Mouse (Mus musculus) thymus, postnatal 4 days (tissue): Measurements from ENCODE around the gene Stk24.

Experiments
- DNase-seq: peaks from one replicate; pipeline ENCODE4 v3.0.0; 2021

Stk24 gene

GRCm38 (mm10) chr14:121259332-121259731 is 120.5 kb downstream of the Stk24 start:
- no peak for DNase-seq

GRCm38 (mm10) chr14:121256896-121257295 is 122.9 kb downstream of the Stk24 start:
- DNase-seq = no peak

- no peak for DNase-seq
These were observed 124.3 kb downstream of the Stk24 start for GRCm38 (mm10) chr14:121255469-121255868.

GRCm38 (mm10) chr14:121254869-121255268 is 124.9 kb downstream of the Stk24 start:
- DNase-seq = no peak

- no peak for DNase-seq
These were observed 127.3 kb downstream of the Stk24 start for GRCm38 (mm10) chr14:121252542-121252941.

- DNase-seq = no peak
These were observed 128.1 kb downstream of the Stk24 start for GRCm38 (mm10) chr14:121251708-121252107.

GRCm38 (mm10) chr14:121251099-121251498 is 128.7 kb downstream of the Stk24 start:
- DNase-seq = no peak

- DNase-seq = no peak
These were observed 131.5 kb downstream of the Stk24 start for GRCm38 (mm10) chr14:121248346-121248745.

GRCm38 (mm10) chr14:121247287-121247686 is 132.5 kb downstream of the Stk24 start:
- no peak for DNase-seq

- no peak for DNase-seq
These were observed 133.6 kb downstream of the Stk24 start for GRCm38 (mm10) chr14:121246048-121246731.

- DNase-seq = no peak
These were observed 135.7 kb downstream of the Stk24 start for GRCm38 (mm10) chr14:121244104-121244503.

GRCm38 (mm10) chr14:121239386-121239785 is 140.4 kb downstream of the Stk24 start:
- no peak for DNase-seq

GRCm38 (mm10) chr14:121238727-121239126 is 141.1 kb downstream of the Stk24 start:
- no peak for DNase-seq

- DNase-seq = no peak
These were observed 143.1 kb downstream of the Stk24 start for GRCm38 (mm10) chr14:121236736-121237135.
